Mouse (Mus musculus) Patski (cell line): ENCODE data around the gene Colq. TPM values are rescaled to one million over a fixed set of nuclear protein-coding genes. Genes with fewer than 3 reads are reported as not detected.

Source experiments
- ATAC-seq: fragments of 100-300 bp; one replicate; pipeline ENCODE4 v1.8.0; 2021
- CTCF ChIA-PET: fragments of 350-600 bp; sonication (Branson Sonifier 250); formaldehyde crosslinking; loops from one replicate; lab custom pipeline; 2022; ENCODE audit warnings: inconsistent platforms; lab: Charles Lee
- POLR2A ChIA-PET: fragments of 350-600 bp; sonication (Branson Sonifier 250); formaldehyde crosslinking; loops from one replicate; lab custom pipeline; 2022; ENCODE audit warnings: antibody characterized with exemption, inconsistent platforms; lab: Charles Lee
- DNase-seq: peaks from one replicate; pipeline ENCODE4 v3.0.0-alpha.2; 2011; ENCODE audit warnings: low read depth, low spot score
- H3K27me3 ChIP-seq: fragments of 371-371 bp; one replicate; pipeline ENCODE4 v1.5.1; 2021
- CTCF ChIP-seq: fragments of 100-300 bp; IDR thresholded peaks from one replicate; pipeline ENCODE4 v1.5.1; 2021
- in situ Hi-C: fragments of 300-500 bp; cut with MboI; formaldehyde crosslinking; loops from 3 replicates; pipeline ENCODE4 v1.11.1; 2018; ENCODE audit warnings: low pct_unique_long_range_greater_than_20kb, mixed read lengths
- polyA plus RNA-seq: library from polyadenylated mRNA; unstranded; gene quantifications from one replicate; pipeline ENCODE4 v1.2.3, GENCODE M21; 2021

Colq gene
- polyA plus RNA-seq, 1 experiment from 2014 or later, result not detected

DNA sequence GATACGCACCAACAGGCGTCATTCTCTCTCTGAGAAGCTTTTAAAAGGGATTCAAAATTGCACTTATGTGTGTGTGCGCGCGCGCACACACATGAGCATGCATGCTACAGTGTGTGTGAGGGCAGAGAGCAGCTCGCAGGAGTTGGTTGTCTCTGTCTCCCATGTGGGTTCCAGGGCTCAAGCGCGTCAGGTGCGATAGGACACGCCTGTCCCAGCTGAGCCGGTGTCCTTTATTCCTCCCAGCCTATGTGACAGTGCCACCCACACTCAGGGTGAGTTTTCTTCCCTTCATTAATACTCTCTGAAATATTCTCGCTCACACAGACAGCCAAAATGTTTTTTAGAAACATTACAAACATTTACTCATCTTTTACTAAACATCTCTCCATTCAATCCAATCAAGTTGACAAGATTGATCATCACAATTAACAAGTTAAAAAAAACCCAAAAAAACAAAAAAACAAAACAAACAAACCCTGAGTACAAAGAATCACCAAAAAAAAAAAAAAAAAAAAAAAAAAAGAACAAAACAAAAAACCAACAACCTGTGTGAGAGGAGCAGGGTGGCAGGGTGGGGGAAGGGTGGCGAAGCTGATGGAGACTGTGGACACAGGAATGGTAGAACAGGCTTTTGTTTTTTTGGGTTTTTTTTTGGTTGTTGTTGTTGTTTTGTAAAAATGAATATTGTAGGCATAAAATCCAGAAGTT lies 10.9 kb upstream of the Colq start:
- H3K27me3 ChIP-seq, result no peaks in the 10 kb centered on the region
- no peak for ATAC-seq
- no peak for TF ChIP-seq CTCF
- DNase-seq, result no peak
- POLR2A ChIA-PET, result no interaction called here
- in situ Hi-C loops, result no loop called here
- CTCF ChIA-PET, result no interaction called here

DNA sequence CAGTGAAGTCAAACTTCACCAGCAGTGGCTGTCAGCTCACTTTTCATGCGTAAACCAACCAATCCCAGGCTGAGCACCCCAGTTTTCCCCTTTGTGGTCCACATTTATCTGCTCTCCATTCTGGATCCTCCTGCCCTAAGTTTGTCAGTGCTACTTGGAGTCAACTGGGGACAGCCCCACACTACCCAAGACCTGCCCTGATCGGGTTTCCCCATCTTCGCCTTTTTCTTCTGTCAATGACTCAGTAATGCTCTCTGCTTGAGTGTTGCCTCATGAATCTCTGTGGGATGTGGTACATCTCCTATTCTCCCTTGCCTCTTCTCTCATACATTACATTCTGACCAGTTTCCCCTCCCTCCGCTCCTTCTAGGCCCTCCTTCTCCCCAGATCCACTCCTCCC lies 6.3 kb upstream of the Colq start:
- in situ Hi-C loops, result no loop called here
- CTCF ChIA-PET, result no interaction called here
- POLR2A ChIA-PET, result no interaction called here
- peaks cover 3% of the 10 kb centered on the region for H3K27me3 ChIP-seq
- no peak for TF ChIP-seq CTCF
- DNase-seq (no peak), ATAC-seq (no peak)

DNA sequence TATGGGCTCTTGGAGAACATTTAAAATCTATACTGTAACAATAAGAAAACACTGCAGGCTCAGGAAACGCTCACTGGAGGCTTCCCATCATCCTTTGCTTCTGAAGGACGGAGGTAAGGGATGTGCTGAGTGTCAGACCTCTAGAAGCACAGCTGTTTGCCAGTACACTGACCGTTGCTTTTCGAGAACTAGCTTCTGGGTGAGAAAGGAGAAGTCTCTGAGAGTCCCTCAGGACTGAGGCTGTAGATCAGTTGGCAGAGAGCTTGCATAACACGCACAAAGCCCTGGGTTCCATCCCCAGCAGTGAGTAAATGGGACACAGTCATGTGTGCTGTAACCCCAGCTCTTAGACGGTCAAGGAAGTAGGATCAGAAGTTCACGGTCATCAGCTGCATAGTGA lies 5.3 kb upstream of the Colq start:
- peaks cover 3% of the 10 kb centered on the region for H3K27me3 ChIP-seq
- in situ Hi-C loops, result no loop called here
- TF ChIP-seq CTCF, result no peak
- CTCF ChIA-PET, result no interaction called here
- POLR2A ChIA-PET, result no interaction called here
- DNase-seq (no peak), ATAC-seq (no peak)

DNA sequence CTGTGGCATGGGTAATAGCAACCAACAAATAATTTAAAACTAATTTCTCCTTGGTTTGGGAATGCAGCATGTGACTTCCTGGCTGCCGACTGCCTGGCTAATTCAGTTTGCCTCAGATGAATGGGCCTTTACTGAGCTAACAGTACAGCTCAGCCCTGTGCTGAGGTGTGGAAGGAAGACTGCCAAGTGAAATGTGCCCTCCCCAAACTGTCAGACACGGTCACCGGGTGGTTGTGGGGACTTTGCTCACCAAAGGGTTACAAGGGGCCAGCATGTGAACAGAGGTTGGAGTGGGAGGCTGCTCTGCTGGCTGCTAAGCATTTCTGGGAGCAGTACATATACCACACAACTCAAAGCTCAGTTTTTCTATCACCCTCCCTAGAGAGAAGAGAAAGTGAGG lies 3.5 kb upstream of the Colq start:
- CTCF ChIA-PET, result no interaction called here
- ATAC-seq, result no peak
- no peak for DNase-seq
- in situ Hi-C loops, result no loop called here
- POLR2A ChIA-PET, result interaction anchor here (0.5 kb wide), 1 partner anchor 158 kb away, joined by 3 read pairs; no protein-coding TSS in a partner anchor
- H3K27me3 ChIP-seq, result peaks cover 5% of the 10 kb centered on the region
- no peak for TF ChIP-seq CTCF

DNA sequence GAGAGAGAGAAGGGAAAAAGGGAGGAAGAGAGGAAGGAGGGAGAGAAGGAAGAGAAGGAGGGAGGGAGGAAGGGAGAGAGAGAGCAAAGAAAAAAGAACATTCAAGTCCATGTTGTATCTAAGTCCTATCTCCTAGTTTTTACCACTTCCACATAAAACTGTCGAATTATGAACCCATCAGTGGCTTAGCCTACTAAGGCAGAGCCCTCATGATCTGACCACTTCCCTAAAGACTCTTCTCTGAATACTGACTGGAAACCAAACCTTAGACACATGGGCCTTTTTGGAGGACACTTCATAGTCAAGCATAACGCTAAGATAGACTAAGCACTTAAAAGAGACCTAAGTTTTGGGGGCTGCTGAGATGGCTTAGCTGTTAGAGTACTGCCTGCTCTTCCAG lies 1.9 kb upstream of the Colq start:
- in situ Hi-C loops, result no loop called here
- CTCF ChIA-PET, result no interaction called here
- DNase-seq (no peak), ATAC-seq (no peak)
- H3K27me3 ChIP-seq, result peaks cover 5% of the 10 kb centered on the region
- no peak for TF ChIP-seq CTCF
- POLR2A ChIA-PET, result no interaction called here

DNA sequence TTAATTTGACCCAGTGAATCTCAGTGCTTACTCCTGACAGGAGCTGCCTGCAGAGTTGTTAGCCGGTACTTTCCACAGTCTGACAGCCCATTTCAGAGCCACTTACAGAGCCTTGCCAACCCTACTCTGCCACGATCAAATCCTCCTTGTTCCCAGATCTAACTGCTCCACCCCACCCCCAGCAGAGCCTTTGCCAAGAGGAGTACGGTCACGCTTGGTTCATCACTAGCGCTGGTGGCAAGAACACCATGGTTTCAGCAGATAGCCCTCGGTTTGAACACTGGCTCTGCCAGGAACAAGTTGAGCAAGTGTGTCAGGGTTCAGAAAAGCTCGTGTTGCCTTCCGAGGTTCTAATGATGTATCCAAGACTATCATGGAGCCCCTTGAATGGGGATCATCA lies 4.7 kb downstream of the Colq start:
- no peak for TF ChIP-seq CTCF
- H3K27me3 ChIP-seq, result peaks cover 2% of the 10 kb centered on the region
- CTCF ChIA-PET, result no interaction called here
- in situ Hi-C loops, result no loop called here
- no peak for ATAC-seq
- DNase-seq, result no peak
- POLR2A ChIA-PET, result no interaction called here

DNA sequence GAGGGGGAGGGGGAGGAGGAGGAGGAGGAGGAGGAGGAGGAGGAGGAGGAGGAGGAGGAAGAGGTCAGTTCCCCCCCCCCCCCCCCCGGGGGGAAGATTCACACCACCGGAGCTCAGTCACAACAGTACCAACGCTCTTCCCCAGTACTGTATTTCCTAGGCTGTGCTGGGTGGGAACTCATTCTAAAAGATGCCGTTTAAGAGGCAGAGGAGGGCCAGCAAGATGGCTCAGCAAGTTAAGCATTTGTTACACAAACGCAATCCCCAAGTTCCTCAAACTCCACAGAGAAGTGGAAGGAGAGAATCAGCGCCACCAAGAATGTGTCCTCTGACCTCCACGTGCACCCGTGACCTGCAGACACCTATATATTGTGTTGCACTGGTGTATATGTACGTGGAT lies 8.1 kb downstream of the Colq start:
- DNase-seq (no peak), ATAC-seq (no peak)
- POLR2A ChIA-PET, result no interaction called here
- CTCF ChIA-PET, result no interaction called here
- in situ Hi-C loops, result no loop called here
- no peaks in the 10 kb centered on the region for H3K27me3 ChIP-seq
- TF ChIP-seq CTCF, result no peak

DNA sequence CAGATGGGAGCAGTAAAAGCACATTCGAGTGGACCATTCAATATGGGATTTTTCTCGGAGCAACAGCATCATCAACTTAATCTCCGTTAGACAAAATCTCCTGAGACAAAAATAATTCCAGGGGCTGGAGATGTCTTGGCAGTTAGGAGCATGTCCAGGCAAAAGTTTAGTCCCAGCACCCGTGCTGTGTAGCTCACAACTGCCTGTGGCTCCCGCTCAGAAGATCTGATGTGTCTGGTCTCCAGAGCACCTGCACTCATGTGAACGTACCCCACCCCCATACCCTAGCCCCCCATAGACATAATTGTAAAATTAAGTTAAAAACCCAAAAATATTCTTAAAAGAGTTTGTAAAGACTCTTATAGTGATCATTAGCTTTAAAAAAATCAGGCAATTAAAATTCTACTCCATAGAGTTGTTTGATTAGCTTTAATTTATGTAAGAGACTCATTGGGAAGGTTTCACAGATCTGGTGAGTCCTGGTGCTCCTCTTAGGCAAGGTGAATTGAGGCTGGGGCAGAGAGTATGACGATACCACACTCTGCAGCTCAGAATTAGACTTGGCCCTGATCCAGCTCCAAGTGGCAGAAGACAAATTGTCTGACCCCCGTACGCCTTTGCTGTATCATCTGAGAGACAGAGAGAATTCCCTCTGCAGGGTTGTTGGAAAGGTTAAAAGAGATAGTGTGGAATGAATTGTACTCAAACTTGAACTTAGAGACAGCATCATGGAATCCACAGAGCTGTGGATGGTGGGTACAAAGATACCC lies 13.0 kb downstream of the Colq start:
- DNase-seq (no peak), ATAC-seq (no peak)
- no peak for TF ChIP-seq CTCF
- H3K27me3 ChIP-seq, result no peaks in the 10 kb centered on the region
- in situ Hi-C loops, result no loop called here
- ChIA-PET CTCF (interaction anchor here (0.8 kb wide), 1 partner anchor 9 kb away, joined by 3 read pairs; no protein-coding TSS in a partner anchor), POLR2A (no interaction called here)

DNA sequence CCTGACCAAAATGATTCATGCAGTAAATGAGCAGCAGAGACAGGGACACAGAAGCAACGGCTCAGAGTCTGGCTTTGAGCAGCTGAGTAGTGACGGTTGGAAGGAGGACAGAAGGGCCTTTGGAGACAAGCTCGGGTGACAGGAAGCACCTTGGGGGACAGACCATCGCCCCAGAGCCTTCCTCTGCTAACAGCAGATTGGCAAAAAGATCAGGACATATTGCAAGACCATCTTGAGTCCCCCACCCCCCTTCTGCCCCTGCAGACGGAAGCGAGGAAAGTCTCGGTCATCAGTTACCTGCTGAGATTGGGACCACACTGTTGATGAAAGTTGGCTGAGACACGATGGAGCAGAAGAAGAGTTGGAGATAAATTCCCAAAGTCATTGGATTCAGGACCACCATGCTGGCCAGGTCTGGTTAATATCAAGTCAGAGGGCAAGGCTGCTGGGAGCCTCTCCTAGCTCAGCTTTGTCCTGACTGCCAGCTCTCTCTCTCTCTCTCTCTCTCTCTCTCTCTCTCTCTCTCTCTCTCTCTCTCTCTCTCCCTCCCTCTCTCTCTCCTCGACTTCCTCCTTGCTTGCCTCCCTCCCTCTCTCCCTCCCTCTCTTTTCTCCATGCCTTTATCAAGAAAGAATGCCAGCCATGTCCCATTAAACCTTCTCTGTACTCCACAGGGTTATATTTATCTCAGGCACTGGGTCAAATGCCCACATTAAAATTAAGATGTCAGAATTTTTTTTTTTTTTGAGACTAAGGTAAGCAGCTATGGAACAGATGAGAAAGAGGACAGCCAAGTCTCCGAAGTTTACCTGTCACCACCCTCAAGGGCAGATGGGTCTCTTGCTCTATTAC lies 14.1 kb downstream of the Colq start:
- ChIA-PET POLR2A (interaction anchor here (0.6 kb wide), 1 partner anchor 24 kb away, joined by 4 read pairs; no protein-coding TSS in a partner anchor), CTCF (interaction anchor here (0.8 kb wide), 1 partner anchor 8 kb away, joined by 3 read pairs; no protein-coding TSS in a partner anchor)
- TF ChIP-seq CTCF, result no peak
- no peaks in the 10 kb centered on the region for H3K27me3 ChIP-seq
- ATAC-seq (no peak), DNase-seq (no peak)
- in situ Hi-C loops, result no loop called here

DNA sequence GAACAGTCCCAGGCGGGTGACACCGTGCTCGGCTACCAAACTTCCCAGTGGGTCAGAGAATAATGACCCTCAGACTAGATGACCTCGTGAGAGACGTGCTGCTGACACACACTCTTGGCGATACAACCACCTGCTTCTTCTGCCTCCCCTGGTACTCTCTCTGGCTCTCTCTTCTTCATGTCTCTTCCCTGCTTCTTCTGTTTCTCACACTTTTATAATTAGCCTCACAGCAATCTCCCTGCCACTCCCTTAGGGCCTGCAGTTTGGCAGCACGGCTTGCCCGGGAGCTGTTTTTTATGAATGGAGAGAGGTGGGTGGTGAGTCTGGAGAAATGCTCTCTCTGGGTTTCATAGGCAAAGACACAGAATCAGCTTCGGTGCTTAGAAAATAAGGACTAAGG lies 15.3 kb downstream of the Colq start:
- H3K27me3 ChIP-seq, result no peaks in the 10 kb centered on the region
- no peak for DNase-seq
- no peak for TF ChIP-seq CTCF
- POLR2A ChIA-PET, result no interaction called here
- in situ Hi-C loops, result no loop called here
- CTCF ChIA-PET, result no interaction called here
- no peak for ATAC-seq
